Mouse (Mus musculus) adrenal gland, postnatal 25 days (tissue): Measurements from ENCODE around the gene Eps8l1. TPM values are rescaled to one million over a fixed set of nuclear protein-coding genes. Genes with fewer than 3 reads are reported as not detected.

Experiments used
- DNase-seq: peaks from one replicate; pipeline ENCODE4 v3.0.0; 2021; ENCODE audit warnings: mixed read lengths
- total RNA-seq: library from RNA; stranded (reverse); gene quantifications from 2 replicates; pipeline ENCODE4 v1.2.3, GENCODE M21; 2021

Eps8l1 gene
- total RNA-seq, 1 experiment from 2014 or later: 10.1 TPM

DNA sequence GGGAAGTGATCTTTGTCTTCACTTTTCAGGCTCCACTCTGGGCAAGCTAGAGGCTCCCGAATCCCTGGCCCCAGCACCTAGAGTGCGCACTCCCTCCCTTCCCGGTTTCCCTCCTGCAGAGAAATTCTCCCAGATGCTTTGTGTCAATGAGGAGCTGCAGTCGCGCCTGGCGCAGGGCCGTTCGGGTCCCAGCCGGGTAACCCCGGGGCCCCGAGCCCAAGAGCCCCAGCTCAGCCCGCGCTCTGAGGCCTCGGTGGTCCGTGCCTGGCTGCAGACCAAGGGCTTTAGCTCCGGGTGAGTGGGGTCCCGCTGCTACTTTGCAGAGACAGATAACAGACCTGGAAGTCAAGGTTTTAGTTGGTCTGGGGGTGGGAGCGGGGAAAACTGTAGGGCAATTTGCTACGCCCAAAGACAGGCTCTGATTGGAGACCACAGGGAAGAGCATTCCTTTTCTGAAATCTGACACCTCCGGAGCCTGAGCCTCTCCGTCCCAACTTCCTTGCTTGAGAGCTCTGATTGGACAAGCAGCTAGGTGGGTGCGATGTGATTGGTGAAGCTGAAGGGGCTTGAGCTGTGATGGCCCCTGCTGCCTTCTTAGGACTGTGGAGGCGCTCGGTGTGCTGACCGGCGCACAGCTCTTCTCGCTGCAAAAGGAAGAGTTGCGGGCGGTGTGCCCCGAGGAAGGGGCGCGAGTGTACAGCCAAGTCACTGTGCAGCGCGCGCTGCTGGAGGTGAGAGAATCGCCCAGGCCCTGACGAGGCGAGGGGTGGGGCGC, 17.7 kb downstream of the Eps8l1 start:
- peak; percentile 69 for DNase-seq

DNA sequence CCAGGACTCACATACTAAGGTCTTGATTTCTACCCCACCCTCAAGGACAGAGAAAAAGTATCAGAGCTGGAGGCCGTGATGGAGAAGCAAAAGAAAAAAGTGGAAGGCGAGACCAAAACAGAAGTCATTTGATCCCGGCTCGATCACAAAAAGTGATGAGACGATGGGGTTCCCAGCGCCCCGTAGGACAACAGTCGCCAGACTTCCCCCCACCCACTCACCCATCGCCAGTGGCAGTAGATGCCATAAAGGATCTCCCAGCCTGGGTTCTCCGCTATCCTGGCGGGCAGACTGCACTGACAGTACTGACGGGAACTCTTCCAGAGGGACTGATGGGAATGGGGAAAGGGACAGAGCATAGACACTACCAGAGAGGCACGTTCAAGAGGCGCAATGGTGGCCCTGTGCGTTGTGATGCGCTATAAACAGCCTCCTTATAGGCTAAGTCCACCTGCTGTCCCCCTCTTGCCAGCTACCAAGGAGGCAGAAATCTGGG, 18.4 kb downstream of the Eps8l1 start:
- no peak for DNase-seq

GRCm38 (mm10) chr7:4479674-4480073, 19.2 kb downstream of the Eps8l1 start:
- no peak for DNase-seq

DNA sequence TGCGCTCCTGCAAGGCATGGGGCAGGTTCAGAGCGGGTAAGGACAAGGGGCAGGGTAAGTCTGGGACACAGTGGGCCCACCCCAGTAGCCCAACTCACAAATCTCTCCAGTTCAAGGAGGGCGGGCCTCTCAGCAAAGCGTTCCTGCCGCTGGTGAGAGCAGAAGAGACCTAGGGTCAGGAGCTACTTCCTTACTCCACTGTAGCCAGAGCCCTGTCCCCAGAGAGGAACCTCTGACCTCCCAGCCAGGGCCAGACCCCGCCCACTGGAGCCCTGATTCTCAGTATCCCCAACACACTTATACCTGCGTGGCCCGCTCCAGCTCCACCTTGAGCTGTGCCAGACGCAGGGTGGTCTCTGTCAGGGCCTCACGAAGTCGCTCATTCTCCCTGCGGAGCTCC, 21.8 kb downstream of the Eps8l1 start:
- no peak for DNase-seq

DNA sequence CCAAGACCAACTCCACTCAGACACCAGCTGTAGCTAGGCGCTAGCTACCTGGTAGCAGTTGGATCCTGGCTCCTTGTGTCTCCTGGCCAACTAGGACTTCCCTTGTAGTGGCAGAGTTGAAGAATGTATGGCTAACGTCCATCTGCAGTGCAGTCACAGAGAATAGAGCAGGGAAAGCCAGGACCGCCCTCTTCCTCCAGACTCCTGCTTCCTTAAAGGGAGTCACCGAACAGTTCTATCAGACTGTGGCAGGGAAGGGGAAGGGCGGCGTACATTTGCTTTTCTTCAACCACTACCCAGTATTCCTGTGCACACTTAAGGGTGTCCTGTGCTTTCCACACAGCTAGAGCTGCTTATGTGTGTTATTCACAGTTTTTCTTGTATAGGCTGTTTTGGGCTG, 30.8 kb downstream of the Eps8l1 start:
- no peak for DNase-seq

- no peak for DNase-seq
Observed at GRCm38 (mm10) chr7:4492284-4493224, 32.1 kb downstream of the Eps8l1 start.

GRCm38 (mm10) chr7:4493991-4494390, 33.5 kb downstream of the Eps8l1 start:
- no peak for DNase-seq

DNA sequence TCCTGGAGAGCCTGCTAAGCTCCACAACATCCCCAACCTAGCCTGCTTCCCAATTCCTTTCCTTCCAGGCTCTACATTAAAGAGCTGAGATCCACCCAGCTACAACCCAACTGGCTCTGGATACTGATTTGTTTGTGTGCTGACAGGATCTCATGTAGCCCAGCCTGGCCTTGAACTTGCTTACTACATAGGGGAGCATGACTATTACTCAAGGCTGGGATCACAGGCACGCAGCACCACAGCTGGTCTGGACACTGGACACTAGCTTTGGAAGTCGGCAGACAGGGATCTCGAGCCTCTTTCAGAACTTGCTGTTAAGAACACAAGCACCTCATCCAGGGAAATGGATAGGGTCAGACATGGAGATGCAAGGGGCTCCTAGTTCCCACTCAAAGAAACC, 36.0 kb downstream of the Eps8l1 start:
- DNase-seq: no peak

GRCm38 (mm10) chr7:4497271-4497903, 36.9 kb downstream of the Eps8l1 start:
- DNase-seq: no peak

GRCm38 (mm10) chr7:4498251-4498650, 37.8 kb downstream of the Eps8l1 start:
- peak; percentile 32 for DNase-seq

DNA sequence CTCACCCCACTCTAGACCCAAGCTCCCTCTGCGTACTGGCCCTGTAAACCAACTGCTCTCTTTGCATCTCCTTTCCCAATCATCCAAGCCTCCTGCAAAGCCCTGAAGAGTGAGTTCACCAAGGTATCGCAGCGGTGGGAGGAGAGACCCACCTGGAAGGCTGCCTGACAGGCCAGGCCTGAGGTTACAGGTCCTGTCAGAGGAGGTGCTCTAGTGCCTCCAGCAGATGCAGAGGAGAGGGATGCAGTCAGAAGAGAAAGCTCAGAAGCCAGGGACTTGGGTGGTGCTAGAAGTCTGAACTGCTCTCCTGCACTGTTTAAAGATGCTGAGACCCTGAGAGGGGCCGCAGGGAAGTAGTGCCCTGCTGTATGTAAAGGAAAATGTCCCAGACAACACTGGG, 38.6 kb downstream of the Eps8l1 start:
- DNase-seq: no peak

DNA sequence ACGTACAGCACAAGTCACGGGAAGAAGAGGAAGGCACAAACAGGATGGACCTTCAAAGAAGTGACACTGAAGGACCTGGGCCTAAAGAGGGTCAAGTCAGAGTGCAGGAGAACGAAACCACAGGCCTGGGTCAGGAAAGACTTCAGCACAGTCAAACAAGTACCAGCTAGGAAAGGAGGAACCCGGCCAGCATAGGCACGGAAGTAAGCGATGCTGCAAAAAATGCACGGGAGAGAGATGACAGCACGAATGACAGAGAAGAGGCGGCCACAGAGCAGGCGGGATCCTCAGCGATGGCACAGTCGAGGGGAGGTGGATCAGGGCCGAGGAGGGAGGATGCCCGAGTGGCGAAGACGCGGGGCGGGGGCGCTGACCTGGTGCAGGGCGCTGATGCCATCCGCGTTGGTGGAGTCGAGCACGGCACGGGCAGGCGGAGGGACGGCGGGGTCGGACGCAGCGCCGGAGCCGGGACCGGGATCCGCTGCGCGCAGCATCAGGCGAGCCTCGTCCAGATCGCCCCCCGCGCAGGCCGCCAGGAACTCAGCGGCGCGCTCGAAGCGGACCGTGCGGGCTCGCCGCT, 40.5 kb downstream of the Eps8l1 start:
- DNase-seq: peak; percentile 61

DNA sequence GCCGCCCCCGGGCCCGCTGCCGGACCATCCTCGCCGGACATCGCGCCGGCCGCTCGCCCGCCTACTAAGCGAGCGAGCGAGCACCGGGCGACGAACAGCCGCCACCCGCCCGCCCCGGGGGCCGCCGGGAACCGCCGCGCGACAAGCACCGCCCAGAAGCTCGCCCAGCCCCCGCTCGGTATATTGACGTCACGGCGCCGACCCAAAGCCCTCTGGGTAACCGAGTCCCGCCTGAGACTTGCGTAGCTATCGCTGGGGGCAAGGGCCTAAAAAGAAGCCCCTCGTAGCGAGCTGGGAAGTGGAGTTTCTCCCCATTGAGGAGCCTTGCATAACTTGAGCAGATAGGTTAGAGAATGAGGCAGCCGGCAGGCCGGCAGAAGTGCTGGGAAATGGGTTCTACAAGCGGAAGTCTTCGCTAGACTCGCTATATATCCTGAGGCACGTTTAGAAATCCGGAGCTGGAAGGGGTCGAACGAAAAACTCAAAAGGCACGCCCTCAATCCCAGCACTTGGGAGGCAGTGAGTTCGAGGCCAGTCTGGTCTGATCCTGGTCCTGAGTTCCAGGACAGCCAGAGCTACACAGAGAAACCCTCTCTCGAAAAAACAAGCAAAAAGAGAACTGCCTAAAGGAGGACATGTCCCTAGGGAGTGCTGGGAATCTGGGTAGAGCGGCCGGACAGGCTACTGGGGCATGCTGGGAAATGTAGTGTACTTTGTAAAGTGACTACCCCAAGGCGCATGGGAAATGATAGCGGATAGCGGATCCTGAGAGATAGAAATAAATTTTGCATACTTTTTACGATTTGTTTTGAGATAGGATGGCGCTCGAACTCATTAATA, 41.3 kb downstream of the Eps8l1 start, which contains the start of gene Ppp1r12c:
TSS of gene Ppp1r12c (minus strand) at position 123 of the 840 bp plus-strand sequence.
- peak; percentile 97 for DNase-seq

- DNase-seq: no peak
Observed at GRCm38 (mm10) chr7:4502421-4503090, 42.1 kb downstream of the Eps8l1 start.

DNA sequence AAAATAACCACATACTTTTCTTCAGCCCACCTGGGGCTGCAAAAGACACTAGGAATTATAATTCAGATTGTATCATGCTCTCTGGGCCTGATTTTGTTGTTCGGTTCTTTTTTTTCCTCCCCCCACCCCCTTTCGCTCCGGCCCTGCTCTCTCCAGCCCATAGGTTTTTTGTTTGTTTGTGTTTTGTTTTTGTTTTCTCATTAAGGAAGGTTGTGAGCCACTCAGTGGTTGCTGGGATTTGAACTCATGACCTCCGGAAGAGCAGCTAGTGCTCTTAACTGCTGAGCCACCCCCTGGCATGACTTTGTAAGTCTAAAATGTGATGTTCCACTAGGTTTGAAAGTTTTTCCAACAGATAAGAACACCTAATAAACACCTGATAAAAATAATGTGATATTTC, 42.6 kb downstream of the Eps8l1 start:
- DNase-seq: no peak

GRCm38 (mm10) chr7:4503858-4504257, 43.4 kb downstream of the Eps8l1 start:
- DNase-seq: no peak

- no peak for DNase-seq
Observed at GRCm38 (mm10) chr7:4504646-4505435, 44.4 kb downstream of the Eps8l1 start.

DNA sequence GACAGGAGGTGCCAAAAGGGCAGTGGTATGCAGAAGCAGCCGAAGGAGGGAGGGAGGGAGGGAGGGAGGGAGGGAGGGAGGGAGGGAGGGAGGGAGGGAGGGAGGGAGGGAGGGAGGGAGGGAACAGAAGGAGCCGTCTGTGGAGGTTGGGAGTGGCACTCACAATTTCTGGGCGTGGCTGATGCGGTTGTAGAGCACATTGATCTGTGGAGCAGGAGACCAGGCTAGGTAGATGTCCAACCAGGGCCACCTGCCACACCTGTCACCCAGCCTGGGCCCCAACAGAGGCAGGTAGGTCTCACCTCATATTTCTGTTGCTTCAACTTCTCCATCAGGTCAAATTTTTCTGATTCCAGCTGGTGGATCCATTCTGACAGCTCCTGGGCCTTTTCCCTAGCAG, 46.7 kb downstream of the Eps8l1 start:
- DNase-seq: no peak

DNA sequence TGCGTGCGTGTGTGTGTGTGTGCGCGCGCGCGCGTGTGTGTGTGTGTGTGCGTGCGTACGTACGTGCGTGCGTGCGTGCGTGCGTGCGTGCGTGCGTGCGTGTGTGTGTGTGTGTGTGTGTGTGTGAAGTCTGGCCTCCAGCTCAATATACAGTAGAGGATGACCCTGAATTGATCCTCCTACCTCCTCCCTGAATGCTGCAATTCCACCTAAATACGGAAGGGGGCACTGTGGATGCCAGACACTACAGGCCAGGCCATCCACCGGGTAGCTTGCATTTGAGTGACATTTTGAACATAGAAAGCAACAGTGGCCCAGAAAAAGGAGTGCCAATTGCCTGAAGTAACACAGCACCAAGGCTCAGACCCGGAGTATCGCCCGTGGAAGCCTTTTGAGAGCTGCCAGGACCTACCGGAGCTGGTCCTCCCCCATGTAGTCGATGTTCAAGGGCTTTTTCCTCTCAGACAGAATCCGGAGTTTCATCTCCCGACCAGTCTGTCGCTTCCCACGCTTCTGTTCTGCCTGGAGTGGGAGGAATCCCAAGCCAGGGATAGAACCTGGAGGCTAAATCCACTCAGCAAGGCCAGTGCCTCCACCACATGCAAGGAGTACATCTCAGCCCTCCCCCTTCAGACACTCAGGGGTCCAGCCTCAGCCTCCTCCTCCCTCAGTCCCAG, 47.7 kb downstream of the Eps8l1 start:
- no peak for DNase-seq
